Mouse (Mus musculus) embryo, embryonic 10.5 days (tissue): ENCODE data around the gene Fam83d.

Experiments used
- DNase-seq: peaks from one replicate; pipeline ENCODE4 v3.0.0-alpha.2; 2015; ENCODE audit warnings: low spot score

Gene Fam83d

GRCm38 (mm10) chr2:158745049-158745482, 22.8 kb upstream of the Fam83d start:
- DNase-seq = peak; percentile 81

GRCm38 (mm10) chr2:158746164-158746563, 21.7 kb upstream of the Fam83d start:
- DNase-seq = no peak

GRCm38 (mm10) chr2:158749366-158749765, 18.5 kb upstream of the Fam83d start:
- no peak for DNase-seq

- DNase-seq = no peak
These were observed 7.7 kb upstream of the Fam83d start for GRCm38 (mm10) chr2:158760231-158760630.

GRCm38 (mm10) chr2:158762339-158762738, 5.6 kb upstream of the Fam83d start:
- no peak for DNase-seq

- DNase-seq = peak; percentile 65
These were observed 457 bp downstream of the Fam83d start for GRCm38 (mm10) chr2:158768350-158768749.

GRCm38 (mm10) chr2:158768771-158769170, 878 bp downstream of the Fam83d start:
- peak; percentile 40 for DNase-seq

GRCm38 (mm10) chr2:158770126-158770757, 2.3 kb downstream of the Fam83d start:
- DNase-seq = no peak

- no peak for DNase-seq
These were observed 3.3 kb downstream of the Fam83d start for GRCm38 (mm10) chr2:158771066-158771763.

- no peak for DNase-seq
These were observed 4.9 kb downstream of the Fam83d start for GRCm38 (mm10) chr2:158772808-158773207.

- no peak for DNase-seq
These were observed 7.0 kb downstream of the Fam83d start for GRCm38 (mm10) chr2:158774886-158775285.

GRCm38 (mm10) chr2:158776716-158777115, 8.8 kb downstream of the Fam83d start:
- DNase-seq = no peak

GRCm38 (mm10) chr2:158777490-158777889, 9.6 kb downstream of the Fam83d start:
- no peak for DNase-seq

GRCm38 (mm10) chr2:158778349-158778748, 10.5 kb downstream of the Fam83d start:
- no peak for DNase-seq

GRCm38 (mm10) chr2:158781126-158781525, 13.2 kb downstream of the Fam83d start:
- DNase-seq = no peak

GRCm38 (mm10) chr2:158786927-158787795, 19.3 kb downstream of the Fam83d start:
- DNase-seq = no peak

- peak; percentile 99 for DNase-seq
These were observed 26.7 kb downstream of the Fam83d start, which contains the start of gene Dhx35 for GRCm38 (mm10) chr2:158794494-158795004. TSS of gene Dhx35 (plus strand) at chr2:158794807.

- DNase-seq = no peak
These were observed 27.1 kb downstream of the Fam83d start for GRCm38 (mm10) chr2:158795043-158795442.

- DNase-seq = no peak
These were observed 28.0 kb downstream of the Fam83d start for GRCm38 (mm10) chr2:158795875-158796274.

- no peak for DNase-seq
These were observed 31.4 kb downstream of the Fam83d start for GRCm38 (mm10) chr2:158799328-158799727.

- DNase-seq = no peak
These were observed 32.9 kb downstream of the Fam83d start for GRCm38 (mm10) chr2:158800788-158801187.

- DNase-seq = no peak
These were observed 35.7 kb downstream of the Fam83d start for GRCm38 (mm10) chr2:158803575-158803974.
